Mouse (Mus musculus) spleen, adult 12 weeks (tissue): Measurements from ENCODE around the gene Cnpy1.

Experiments used
- DNase-seq: peaks from one replicate; pipeline ENCODE4 v3.0.0; 2022; ENCODE audit warnings: low spot score

Gene Cnpy1

DNA sequence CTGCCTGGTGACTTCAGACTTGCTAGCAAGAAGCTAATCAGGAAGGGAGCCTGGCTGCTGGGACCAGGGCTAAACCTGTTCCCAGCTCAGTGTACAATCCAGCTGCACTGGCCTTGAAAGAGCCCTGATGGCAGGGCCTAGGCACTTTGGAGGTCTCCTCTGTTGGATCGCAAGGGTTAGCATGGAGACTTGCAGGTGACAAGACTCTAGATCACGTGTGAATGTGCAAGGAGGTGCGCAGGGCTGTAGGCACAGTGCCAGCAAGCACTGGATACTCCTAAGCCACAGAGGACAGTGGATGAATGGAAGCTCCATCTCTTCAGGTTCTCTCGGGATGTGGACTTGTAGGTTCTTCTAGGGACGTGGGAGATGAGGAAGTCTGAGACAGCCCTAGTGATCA is 6.7 kb downstream of the Cnpy1 start:
- DNase-seq, result no peak

GRCm38 (mm10) chr5:28238152-28238551 is 7.5 kb downstream of the Cnpy1 start:
- no peak for DNase-seq

DNA sequence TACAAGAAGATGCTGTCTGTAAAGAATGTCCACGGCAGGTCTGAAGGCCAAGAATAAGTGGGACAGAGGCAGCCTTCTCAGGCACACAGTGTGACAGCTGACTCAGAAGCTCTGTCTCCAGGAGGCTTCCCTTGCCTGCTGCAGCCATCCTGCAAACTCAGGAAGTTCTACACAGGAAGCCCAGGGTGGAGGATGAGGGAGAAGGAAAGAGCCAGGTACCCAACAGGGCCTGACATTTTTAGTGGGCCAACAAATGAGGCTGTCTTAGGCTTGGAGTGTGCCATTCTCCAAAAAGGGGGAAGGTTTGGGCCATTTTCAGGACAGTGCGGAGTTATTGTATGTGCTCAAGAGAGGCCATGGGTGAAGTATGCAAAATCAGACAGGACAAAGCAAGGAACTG is 7.9 kb downstream of the Cnpy1 start:
- no peak for DNase-seq

- DNase-seq, result no peak
Observed at GRCm38 (mm10) chr5:28237055-28237454, 8.6 kb downstream of the Cnpy1 start.

- no peak for DNase-seq
Observed at GRCm38 (mm10) chr5:28236098-28236497, 9.5 kb downstream of the Cnpy1 start.

DNA sequence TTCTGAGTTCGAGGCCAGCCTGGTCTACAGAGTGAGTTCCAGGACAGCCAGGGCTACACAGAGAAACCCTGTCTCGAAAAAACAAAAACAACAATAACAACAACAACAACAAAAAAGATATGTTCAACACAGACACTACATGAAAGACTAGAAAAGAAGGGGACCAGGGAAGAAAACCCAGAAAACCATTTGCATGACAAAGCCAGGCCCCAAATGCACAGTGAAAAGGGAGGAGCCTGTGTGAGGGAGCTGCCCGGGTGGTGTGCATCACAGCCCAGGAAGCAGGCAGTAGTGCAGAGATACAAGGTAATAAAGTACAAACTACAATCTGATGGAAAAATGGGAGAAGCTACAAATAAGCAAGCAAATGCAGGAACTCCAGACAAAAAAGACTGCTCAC is 13.5 kb downstream of the Cnpy1 start:
- no peak for DNase-seq

GRCm38 (mm10) chr5:28219596-28219995 is 26.0 kb downstream of the Cnpy1 start:
- no peak for DNase-seq

DNA sequence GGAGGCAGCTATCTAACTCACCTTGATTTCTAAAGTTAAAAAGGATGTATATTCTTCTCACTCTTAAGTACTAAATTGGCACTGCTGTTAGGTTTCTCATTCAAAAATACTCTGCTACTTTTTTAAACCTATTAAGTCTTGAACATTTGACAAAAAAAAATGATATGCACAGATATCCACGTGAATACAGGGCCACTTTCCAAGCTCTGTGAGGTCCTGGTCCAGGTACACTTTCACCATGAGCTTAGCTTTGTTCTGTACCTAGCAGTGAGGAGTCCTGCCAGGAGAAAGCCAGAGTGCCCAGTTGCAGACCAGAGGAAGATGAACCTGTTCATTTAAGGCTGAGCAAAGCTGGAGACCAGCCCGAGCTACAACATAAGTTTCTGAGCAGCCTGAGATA is 32.2 kb downstream of the Cnpy1 start:
- no peak for DNase-seq

- DNase-seq, result no peak
Observed at GRCm38 (mm10) chr5:28211651-28212310, 33.8 kb downstream of the Cnpy1 start.

DNA sequence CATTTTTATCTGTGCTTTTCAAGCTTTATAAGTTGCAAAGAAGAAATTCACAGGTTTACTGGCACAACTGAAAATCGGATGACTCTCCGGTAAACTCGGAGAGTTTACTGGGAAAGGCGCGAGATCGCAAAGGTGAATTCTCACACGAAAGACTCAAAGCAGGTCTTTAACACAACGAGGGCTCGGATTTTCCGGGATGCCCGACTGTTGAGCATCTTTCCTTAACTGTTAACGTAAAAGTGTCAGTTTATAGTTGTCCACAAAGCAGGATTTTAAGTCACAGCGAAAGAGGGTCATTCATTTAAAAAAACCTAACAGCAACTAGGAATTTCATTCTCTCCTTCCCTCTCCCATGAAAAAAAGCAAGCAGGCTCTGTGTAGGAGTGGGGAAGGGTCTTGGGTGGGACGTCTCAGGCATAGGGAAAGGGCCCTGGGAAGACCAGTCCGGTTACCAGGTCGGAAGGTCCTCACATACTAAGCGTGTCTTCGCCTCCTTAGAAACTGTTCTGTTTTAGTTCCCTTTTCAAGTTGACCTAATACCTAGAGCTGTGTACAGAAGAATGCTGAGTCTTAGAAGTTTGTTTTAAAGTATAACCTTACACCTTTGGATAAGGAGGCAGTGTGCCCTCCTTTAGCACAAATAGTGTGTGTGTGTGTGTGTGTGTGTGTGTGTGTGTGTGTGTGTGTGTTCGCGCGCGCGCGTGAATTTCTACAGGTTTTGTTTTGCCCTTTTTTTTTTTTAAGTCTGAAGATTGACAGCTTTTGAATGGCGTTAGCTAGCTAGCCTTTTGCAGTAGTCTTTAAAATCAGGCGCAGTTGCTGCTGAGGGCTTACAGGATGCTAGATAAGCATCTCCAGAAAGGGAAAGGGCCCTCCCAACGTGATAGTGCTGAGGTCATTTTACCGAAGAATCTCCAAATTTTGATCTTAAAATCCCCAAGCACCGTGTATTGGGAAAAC is 34.7 kb downstream of the Cnpy1 start:
- no peak for DNase-seq

- no peak for DNase-seq
Observed at GRCm38 (mm10) chr5:28209549-28210431, 35.8 kb downstream of the Cnpy1 start.

DNA sequence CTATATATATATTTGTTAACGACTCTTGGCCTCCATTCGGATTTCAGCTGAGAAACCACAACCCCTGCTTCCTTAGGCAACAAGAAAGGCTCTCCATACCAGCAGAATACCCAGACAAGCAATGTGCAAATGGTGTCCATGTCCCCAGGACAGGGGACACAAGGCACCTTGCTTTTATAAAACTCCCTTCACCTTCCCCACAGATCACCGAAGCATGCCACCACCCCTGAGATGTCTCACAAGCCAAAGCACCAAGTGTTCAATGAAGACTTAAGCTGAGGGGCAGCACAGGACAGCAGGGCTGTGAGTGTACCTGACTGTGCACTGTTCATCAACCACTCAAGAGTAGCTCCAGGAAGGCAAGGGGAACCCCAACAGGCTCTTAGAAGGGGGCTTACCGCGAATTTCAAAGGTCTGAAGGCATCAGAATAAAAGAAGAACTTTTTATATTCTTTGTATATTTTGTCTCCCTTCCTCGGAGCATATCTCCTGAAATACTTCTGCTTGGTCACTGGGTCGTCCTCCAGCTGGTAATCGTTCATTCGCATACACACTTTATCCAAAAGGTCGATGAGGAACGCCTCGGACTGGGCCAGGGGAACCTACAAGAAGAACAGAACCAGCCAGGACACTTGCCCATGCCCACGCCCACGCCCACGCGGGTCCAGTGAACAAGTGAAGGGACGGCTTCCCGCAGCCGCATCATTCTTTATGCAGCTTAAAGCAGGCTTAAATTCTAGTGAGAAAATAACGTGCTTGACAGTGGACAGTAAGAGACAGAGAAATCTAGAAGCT is 36.7 kb downstream of the Cnpy1 start:
- no peak for DNase-seq

DNA sequence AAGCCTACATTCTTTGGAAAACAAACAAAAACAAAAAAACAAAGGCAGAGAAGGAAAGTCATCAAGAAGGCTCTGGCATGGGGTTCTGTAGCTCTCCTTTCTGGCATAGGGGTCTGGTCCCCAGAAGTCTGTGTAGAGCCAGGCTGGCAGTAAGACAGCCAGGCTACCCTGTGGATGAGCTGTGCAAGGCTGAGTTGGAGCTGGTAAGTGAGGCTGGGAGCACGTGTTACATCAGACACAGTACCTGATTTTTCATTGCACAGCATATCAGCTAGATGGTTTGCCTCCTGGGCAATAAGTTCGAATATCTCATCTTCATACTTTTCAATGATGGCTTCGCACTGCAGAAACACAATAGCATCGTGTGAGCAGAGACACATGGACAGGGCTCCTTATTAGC is 38.6 kb downstream of the Cnpy1 start:
- DNase-seq, result no peak

- no peak for DNase-seq
Observed at GRCm38 (mm10) chr5:28206448-28206847, 39.2 kb downstream of the Cnpy1 start.

- DNase-seq, result no peak
Observed at GRCm38 (mm10) chr5:28204678-28205077, 40.9 kb downstream of the Cnpy1 start.

- no peak for DNase-seq
Observed at GRCm38 (mm10) chr5:28203086-28203485, 42.5 kb downstream of the Cnpy1 start.

DNA sequence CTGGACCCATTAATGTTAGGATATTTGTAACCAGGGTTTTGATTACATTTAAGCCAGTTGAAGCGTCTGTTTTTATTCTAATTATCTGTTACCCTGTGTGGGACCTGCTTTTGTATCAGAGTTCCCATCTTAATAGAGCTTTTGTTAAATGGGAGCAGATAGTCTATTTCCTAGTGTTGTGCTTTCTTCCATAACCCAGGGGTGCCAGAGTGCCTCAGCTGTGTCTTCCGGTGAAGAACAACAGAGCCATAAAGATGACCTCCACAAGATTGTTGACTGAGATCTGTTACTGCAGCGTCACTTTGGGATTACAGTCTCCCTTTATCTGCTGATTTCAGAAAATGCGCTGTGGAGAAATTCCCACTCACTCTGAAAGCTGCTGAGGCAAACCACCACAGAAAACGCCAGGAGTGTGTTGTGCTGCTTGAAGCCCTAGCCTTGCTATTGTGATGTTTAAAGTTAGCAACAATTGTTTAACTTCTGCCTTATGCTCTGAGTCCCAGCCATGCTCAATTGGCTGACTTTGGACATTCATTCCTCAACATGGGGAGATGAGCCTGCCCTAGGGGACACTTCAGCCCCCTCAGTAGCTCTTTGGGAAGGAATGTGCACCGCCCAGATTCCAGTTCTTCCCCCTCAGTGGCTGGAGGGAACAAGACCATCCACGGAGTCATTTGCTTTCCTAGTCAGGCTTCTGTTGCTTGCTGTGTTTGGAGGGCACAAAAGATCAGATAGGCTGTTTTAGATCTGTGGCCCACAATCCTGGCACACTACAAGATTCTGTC is 46.3 kb downstream of the Cnpy1 start:
- DNase-seq, result no peak

GRCm38 (mm10) chr5:28195473-28195872 is 50.1 kb downstream of the Cnpy1 start:
- no peak for DNase-seq

DNA sequence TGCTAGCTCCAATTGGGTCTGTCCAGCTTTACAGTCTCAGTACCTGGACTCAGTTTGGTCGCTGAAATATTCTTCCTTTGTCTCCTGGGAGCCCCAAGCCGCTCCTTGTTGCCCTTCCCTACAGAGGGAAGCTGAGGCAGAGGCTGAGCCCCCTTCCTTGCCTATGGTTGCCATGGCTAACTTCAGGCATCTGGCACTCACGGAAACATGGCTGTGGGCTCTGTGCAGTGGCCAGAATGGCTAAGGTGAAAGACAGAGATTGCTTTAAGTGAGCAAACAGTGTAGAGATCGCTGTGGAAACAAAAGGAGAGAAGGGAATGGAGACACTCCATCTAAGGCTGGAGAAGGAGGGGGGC is 53.5 kb downstream of the Cnpy1 start:
- no peak for DNase-seq

DNA sequence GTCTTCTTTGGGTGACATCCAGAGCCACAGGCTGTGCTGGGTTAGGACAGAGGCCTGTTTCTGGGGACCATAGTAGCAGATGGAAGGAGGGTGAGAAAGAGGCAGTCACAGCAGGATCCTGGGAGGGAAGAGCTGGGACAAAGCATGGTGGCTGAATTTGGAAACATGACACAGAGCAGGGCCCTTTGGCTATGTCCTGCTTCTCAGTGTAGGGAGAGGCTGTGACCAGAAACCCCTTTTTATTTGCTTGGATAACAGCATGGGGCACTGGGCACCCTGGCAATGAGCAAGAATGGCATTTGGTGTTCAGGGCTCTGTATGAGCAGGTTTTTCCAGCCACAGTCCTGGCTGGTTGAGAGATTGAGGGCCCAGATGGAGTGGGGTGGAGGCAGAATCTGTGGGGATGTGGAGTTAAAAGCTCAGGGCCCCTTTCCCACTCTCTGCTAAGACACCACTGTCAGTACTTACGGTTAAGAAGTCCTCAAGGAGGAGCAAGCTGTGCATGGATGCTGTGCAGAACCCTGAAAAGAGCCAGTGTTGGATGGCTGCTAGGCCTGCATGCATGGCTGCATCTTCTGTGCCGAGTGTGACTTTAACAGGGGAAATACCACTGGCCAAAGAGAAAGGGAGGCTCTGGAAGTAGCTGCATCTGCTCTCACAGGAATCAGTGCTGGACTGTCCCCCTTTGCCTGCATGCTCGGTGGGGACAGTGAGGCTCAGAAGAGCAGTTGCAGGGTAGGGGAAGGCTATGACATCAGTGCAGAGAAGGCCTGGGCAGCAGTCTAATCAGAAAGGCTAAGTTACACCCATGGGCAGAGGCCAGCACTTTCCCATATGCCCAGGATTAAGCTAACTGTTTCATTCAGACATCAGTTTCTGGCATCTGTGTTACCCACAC is 54.2 kb downstream of the Cnpy1 start:
- no peak for DNase-seq
